11 mouse cellular contexts compared by ENCODE assay signal in genomic region chr14:73533755-73534465, GRCm38 (mm10).
"Had no signal": no experiment of that assay in that cellular context is flagged by ENCODE, and none has a peak within 500 bp of the region (broad histone marks: within the 10 kb centered on the region; RNA-seq: fewer than 3 reads in every experiment).

No protein-coding gene starts in this region.

- H3K9ac ChIP-seq: limb, embryonic 13.5 days; liver, embryonic 14.5 days; neural tube, embryonic 15.5 days had no signal

- H3K4me3 ChIP-seq: layer of hippocampus, adult 2 months; limb, embryonic 13.5 days; myocyte; neural tube, embryonic 15.5 days had no signal

- DNase-seq: kidney, adult 8-10 months; kidney, postnatal 25 days; left cerebral cortex, postnatal 4 days; lung, adult 18-20 months; thymus, adult 18-20 months; thymus, postnatal 14 days had no signal

- H3K9me3 ChIP-seq: limb, embryonic 13.5 days; neural tube, embryonic 15.5 days had no signal

- H3K4me1 ChIP-seq: limb, embryonic 13.5 days; neural tube, embryonic 15.5 days had no signal

- H3K27ac ChIP-seq: layer of hippocampus, adult 2 months; limb, embryonic 13.5 days; liver, embryonic 14.5 days; neural tube, embryonic 15.5 days had no signal

- H3K36me3 ChIP-seq: limb, embryonic 13.5 days; neural tube, embryonic 15.5 days had no signal

- H3K4me2 ChIP-seq: limb, embryonic 13.5 days; neural tube, embryonic 15.5 days had no signal
